Mouse (Mus musculus): ENCODE measurements around the gene Tex35.

DNA sequence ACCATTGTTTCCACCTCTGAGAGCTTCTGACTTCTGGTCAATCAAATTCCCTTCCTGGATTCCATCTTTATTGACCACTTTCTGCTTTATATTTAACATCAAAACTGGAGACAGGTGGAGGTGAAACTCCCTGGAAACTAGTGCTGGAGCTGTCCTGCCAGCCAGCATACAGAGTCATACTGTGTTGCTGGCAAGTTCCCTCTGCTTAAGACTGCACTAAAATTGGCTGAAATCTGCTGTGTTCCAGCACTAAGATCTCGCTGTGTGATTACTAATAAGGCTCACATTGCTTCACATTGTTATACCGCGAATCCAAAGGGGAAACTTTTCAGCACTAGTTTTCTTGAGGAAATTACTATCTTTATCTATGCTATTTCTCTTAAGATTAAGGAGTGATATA is 36.1 kb upstream of the Tex35 start:
- TF ChIP-seq ZNF384 (IDR thresholded peaks at IDR 0.05; ENCODE audit: low read depth, low read length) (no peak), ZC3H11A (IDR thresholded peaks at IDR 0.05; ENCODE audit: borderline replicate concordance, low read depth, low read length) (no peak), CHD2 (IDR thresholded peaks at IDR 0.05; ENCODE audit: low read depth, low read length) (no peak), HCFC1 (IDR thresholded peaks at IDR 0.05; ENCODE audit: borderline replicate concordance, insufficient read depth, low read length) (no peak)

All from ES-E14 (cell line).